Mouse (Mus musculus) intestine, embryonic 16.5 days (tissue): ENCODE data around the gene Phldb2. TPM values are rescaled to one million over a fixed set of nuclear protein-coding genes. Genes with fewer than 3 reads are reported as not detected.
A peak's percentile ranks its signal among the peaks of the same experiment; 100 is the strongest.

Experiments
- ATAC-seq: fragments of 200-750 bp; cut with Nextera tagmentation; 2 replicates; pipeline ENCODE4 v1.8.0; 2017; ENCODE audit warnings: moderate TSS enrichment, moderate library complexity
- H3K27ac ChIP-seq: fragments of 300-500 bp; sonication (generic); 2 replicates; pipeline ENCODE4 v1.5.1; 2014; ENCODE audit warnings: mild to moderate bottlenecking, low read length
- H3K27me3 ChIP-seq: fragments of 300-500 bp; sonication (generic); replicated peaks from 2 replicates; pipeline ENCODE4 v1.6.1; 2014; ENCODE audit warnings: low read length, control low read depth, mixed read lengths; ENCODE audit not compliant: control insufficient read depth, insufficient read depth
- H3K36me3 ChIP-seq: fragments of 300-500 bp; sonication (generic); 2 replicates; pipeline ENCODE4 v1.6.1; 2014; ENCODE audit warnings: low read length, control low read depth; ENCODE audit not compliant: control insufficient read depth, insufficient read depth
- H3K4me1 ChIP-seq: fragments of 300-500 bp; sonication (generic); 2 replicates; pipeline ENCODE4 v1.6.1; 2014; ENCODE audit warnings: low read length, control low read depth, mixed read lengths; ENCODE audit not compliant: control insufficient read depth, insufficient read depth
- H3K4me2 ChIP-seq: fragments of 300-500 bp; sonication (generic); 2 replicates; pipeline ENCODE4 v1.6.1; 2014; ENCODE audit warnings: low read depth, low read length, control low read depth
- H3K4me3 ChIP-seq: fragments of 300-500 bp; sonication (generic); 2 replicates; pipeline ENCODE4 v1.5.1; 2014; ENCODE audit warnings: mild to moderate bottlenecking, low read length
- H3K9ac ChIP-seq: fragments of 300-500 bp; sonication (generic); 2 replicates; pipeline ENCODE4 v1.6.1; 2014; ENCODE audit warnings: low read depth, low read length
- H3K9me3 ChIP-seq: fragments of 300-500 bp; sonication (generic); 2 replicates; pipeline ENCODE4 v1.6.1; 2016; ENCODE audit warnings: low read length, control low read depth; ENCODE audit not compliant: control insufficient read depth
- WGBS: fragments of 180-500 bp; shearing (Covaris S2); extraction: QIAGEN DNeasy Blood & Tissue Kit; methylation state at CpG from one replicate; pipeline ENCODE4 v1.1.7; 2014; 5-methylcytosine and 5-hydroxymethylcytosine counted together
- polyA plus RNA-seq: library from polyadenylated mRNA; unstranded; fragments of >200 nt; fragmentation: Nextera tagmentation; extraction: Ambion mirVana; gene quantifications from 2 replicates; pipeline ENCODE4 v1.2.1, GENCODE M21; 2015

Phldb2 gene
- polyA plus RNA-seq, 1 experiment from 2014 or later, result 20.7 TPM

DNA sequence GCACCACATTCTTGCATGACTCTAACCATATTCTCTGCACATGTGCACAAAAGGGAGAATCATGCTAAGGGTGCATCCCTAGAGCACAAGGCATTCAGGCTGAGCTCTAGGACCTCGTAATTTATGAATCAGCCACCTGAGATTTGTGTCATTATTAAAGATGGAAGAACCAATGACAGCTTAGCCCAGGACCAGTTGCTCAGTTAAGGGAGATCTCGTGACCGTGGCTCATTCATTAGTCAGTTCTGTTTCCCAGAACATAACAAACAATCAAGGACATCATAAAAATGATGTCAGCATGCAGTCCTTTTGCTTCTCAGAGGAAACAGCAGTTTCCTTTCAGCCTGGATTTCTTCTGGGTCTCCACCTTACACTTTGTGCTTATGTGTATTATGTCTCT, 7.6 kb upstream of the Phldb2 start:
- no peaks in the 10 kb centered on the region for H3K27me3 ChIP-seq
- no peak for ATAC-seq
- no peak overlapping the region for H3K4me2 ChIP-seq
- no peaks in the 10 kb centered on the region for H3K9me3 ChIP-seq
- no peak overlapping the region for H3K4me3 ChIP-seq
- 65% methylated on average over 3 of the region's 3 CpGs for WGBS
- no peak overlapping the region for H3K9ac ChIP-seq
- no peaks in the 10 kb centered on the region for H3K4me1 ChIP-seq
- no peaks in the 10 kb centered on the region for H3K36me3 ChIP-seq
- H3K27ac ChIP-seq, result no peak overlapping the region

DNA sequence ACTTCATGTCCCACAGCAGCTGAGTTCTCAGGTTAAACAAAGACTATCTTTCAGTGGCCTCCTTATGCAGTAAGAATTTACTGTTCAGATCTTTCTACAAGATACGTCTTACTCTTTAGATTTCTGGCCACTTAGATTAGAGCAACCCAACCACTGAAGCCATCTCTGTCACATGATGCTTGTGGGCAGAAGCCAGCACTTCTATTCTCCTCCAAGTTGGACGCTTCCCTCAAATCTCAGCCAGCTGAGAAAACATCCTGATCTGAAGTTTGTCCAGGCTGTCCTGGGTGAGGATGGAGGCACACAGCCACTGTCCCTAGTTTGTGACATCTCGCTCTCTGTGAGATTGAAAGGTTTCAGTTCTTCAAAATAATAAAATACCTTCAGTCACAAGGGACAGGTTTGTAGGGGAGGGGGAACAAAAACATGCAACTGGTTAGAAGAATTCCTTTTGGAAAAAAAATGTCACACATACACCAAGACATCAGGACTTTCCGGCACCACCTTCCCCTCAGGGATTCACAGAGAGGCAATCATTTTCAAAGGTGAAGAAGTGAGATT, 3.1 kb upstream of the Phldb2 start:
- no peak overlapping the region for H3K4me3 ChIP-seq
- H3K4me1 ChIP-seq, result no peaks in the 10 kb centered on the region
- no peaks in the 10 kb centered on the region for H3K9me3 ChIP-seq
- H3K4me2 ChIP-seq, result no peak overlapping the region
- H3K27ac ChIP-seq, result no peak overlapping the region
- ATAC-seq, result no peak
- 84% methylated on average over 4 of the region's 4 CpGs for WGBS
- no peaks in the 10 kb centered on the region for H3K27me3 ChIP-seq
- H3K36me3 ChIP-seq, result no peaks in the 10 kb centered on the region
- no peak overlapping the region for H3K9ac ChIP-seq

GRCm38 (mm10) chr16:45952501-45952900, 897 bp downstream of the Phldb2 start:
- H3K4me3 ChIP-seq, result peak overlapping the region; percentile 22
- no peaks in the 10 kb centered on the region for H3K36me3 ChIP-seq
- H3K9me3 ChIP-seq, result no peaks in the 10 kb centered on the region
- 40% methylated on average over 5 of the region's 5 CpGs for WGBS
- peak overlapping the region; percentile 50 for H3K27ac ChIP-seq
- H3K27me3 ChIP-seq, result no peaks in the 10 kb centered on the region
- H3K9ac ChIP-seq, result no peak overlapping the region
- ATAC-seq, result peak; percentile 91
- no peaks in the 10 kb centered on the region for H3K4me1 ChIP-seq
- H3K4me2 ChIP-seq, result peak overlapping the region; percentile 35

GRCm38 (mm10) chr16:45952035-45952434, 1.4 kb downstream of the Phldb2 start:
- Histone ChIP-seq H3K27ac (peak overlapping the region; percentile 50), H3K4me1 (no peaks in the 10 kb centered on the region), H3K4me2 (peak overlapping the region; percentile 13), H3K9ac (no peak overlapping the region), H3K27me3 (no peaks in the 10 kb centered on the region), H3K36me3 (no peaks in the 10 kb centered on the region), H3K4me3 (no peak overlapping the region; the same call in 1 of the 2 replicates), H3K9me3 (no peaks in the 10 kb centered on the region)
- WGBS, result 56% methylated on average over 2 of the region's 2 CpGs
- ATAC-seq, result peak; percentile 72

GRCm38 (mm10) chr16:45946335-45946734, 7.1 kb downstream of the Phldb2 start:
- no peaks in the 10 kb centered on the region for H3K9me3 ChIP-seq
- no peak overlapping the region for H3K4me2 ChIP-seq
- H3K4me1 ChIP-seq, result peaks cover 11% of the 10 kb centered on the region
- 92% methylated on average over 2 of the region's 2 CpGs for WGBS
- H3K4me3 ChIP-seq, result no peak overlapping the region
- ATAC-seq, result no peak
- no peak overlapping the region for H3K9ac ChIP-seq
- no peaks in the 10 kb centered on the region for H3K36me3 ChIP-seq
- no peaks in the 10 kb centered on the region for H3K27me3 ChIP-seq
- H3K27ac ChIP-seq, result no peak overlapping the region

- H3K9ac ChIP-seq, result no peak overlapping the region
- H3K27me3 ChIP-seq, result no peaks in the 10 kb centered on the region
- H3K9me3 ChIP-seq, result no peaks in the 10 kb centered on the region
- ATAC-seq, result peak; percentile 14; the same call in 1 of the 2 replicates
- H3K4me2 ChIP-seq, result peak overlapping the region; percentile 43; the same call in 1 of the 2 replicates
- 79% methylated on average over 5 of the region's 5 CpGs for WGBS
- H3K27ac ChIP-seq, result no peak overlapping the region; the same call in 1 of the 2 replicates
- no peak overlapping the region for H3K4me3 ChIP-seq
- no peaks in the 10 kb centered on the region for H3K36me3 ChIP-seq
- peaks cover 11% of the 10 kb centered on the region for H3K4me1 ChIP-seq
These were observed 7.7 kb downstream of the Phldb2 start for GRCm38 (mm10) chr16:45945649-45946048.

DNA sequence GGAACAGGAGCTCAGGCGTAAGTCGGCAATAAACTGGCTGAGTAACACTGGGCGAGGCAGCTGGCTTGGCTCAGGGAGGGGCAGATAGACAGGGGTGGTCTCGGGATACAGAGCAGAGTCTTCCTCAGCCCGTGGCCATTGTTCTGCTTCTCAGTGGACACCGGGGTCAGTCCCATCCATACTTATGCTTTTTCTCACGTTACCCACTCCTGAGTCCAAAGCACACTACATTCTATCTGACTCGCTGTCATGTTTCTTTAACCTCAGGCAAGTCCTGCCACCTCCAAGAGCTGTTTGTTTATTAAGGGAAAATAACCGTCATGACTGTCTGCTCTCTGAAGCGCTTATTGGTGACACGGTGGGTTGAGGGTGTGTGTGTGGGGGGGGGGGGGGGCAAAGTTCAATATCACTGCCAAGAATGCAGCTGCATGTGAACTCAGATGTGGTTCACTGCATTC, 8.2 kb downstream of the Phldb2 start:
- Histone ChIP-seq H3K9ac (peak overlapping the region; percentile 25; the same call in 1 of the 2 replicates), H3K27me3 (no peaks in the 10 kb centered on the region), H3K4me2 (peak overlapping the region; percentile 43), H3K27ac (peak overlapping the region; percentile 27; the same call in 1 of the 2 replicates), H3K9me3 (no peaks in the 10 kb centered on the region), H3K36me3 (no peaks in the 10 kb centered on the region), H3K4me3 (peak overlapping the region; percentile 27), H3K4me1 (peaks cover 11% of the 10 kb centered on the region)
- WGBS, result 27% methylated on average over 11 of the region's 11 CpGs
- ATAC-seq, result peak; percentile 93

GRCm38 (mm10) chr16:45942169-45942891, 11.1 kb downstream of the Phldb2 start:
- Histone ChIP-seq H3K27me3 (no peaks in the 10 kb centered on the region), H3K4me2 (no peak overlapping the region), H3K36me3 (no peaks in the 10 kb centered on the region), H3K9me3 (0 out of 2 replicates have a peak, but pooled peaks cover 2% of the 10 kb centered on the region), H3K9ac (no peak overlapping the region), H3K27ac (no peak overlapping the region), H3K4me1 (peaks cover 11% of the 10 kb centered on the region), H3K4me3 (no peak overlapping the region)
- ATAC-seq, result no peak
- WGBS, result 72% methylated on average over 8 of the region's 8 CpGs

GRCm38 (mm10) chr16:45940701-45941100, 12.7 kb downstream of the Phldb2 start:
- no peaks in the 10 kb centered on the region for H3K27me3 ChIP-seq
- peaks cover 14% of the 10 kb centered on the region for H3K4me1 ChIP-seq
- no peak overlapping the region for H3K4me2 ChIP-seq
- WGBS, result 88% methylated on average over 2 of the region's 2 CpGs
- H3K4me3 ChIP-seq, result no peak overlapping the region
- H3K36me3 ChIP-seq, result no peaks in the 10 kb centered on the region
- H3K27ac ChIP-seq, result no peak overlapping the region
- 0 out of 2 replicates have a peak, but pooled peaks cover 2% of the 10 kb centered on the region for H3K9me3 ChIP-seq
- H3K9ac ChIP-seq, result no peak overlapping the region
- ATAC-seq, result no peak
